Mouse (Mus musculus) neural tube, embryonic 12.5 days (tissue): ENCODE data around the gene 4930432K21Rik. TPM values are rescaled to one million over a fixed set of nuclear protein-coding genes. Genes with fewer than 3 reads are reported as not detected.
A peak's percentile ranks its signal among the peaks of the same experiment; 100 is the strongest.

Experiments used
- ATAC-seq: fragments of 200-750 bp; cut with Nextera tagmentation; 2 replicates; pipeline ENCODE4 v1.8.0; 2017; ENCODE audit warnings: low read depth, mild to moderate bottlenecking, moderate TSS enrichment, moderate library complexity; ENCODE audit not compliant: low FRiP score
- H3K27ac ChIP-seq: fragments of 300-500 bp; sonication (generic); 2 replicates; pipeline ENCODE4 v1.5.1; 2016
- H3K27me3 ChIP-seq: fragments of 300-500 bp; sonication (generic); replicated peaks from 2 replicates; pipeline ENCODE4 v1.6.1; 2016; ENCODE audit warnings: mild to moderate bottlenecking
- H3K36me3 ChIP-seq: fragments of 300-500 bp; sonication (generic); 2 replicates; pipeline ENCODE4 v1.6.1; 2016; ENCODE audit warnings: mild to moderate bottlenecking
- H3K4me1 ChIP-seq: fragments of 300-500 bp; sonication (generic); 2 replicates; pipeline ENCODE4 v1.6.1; 2016
- H3K4me2 ChIP-seq: fragments of 300-500 bp; sonication (generic); replicated peaks from 2 replicates; pipeline ENCODE4 v1.6.1; 2016; ENCODE audit warnings: mild to moderate bottlenecking
- H3K4me3 ChIP-seq: fragments of 300-500 bp; sonication (generic); 2 replicates; pipeline ENCODE4 v1.5.1; 2016
- H3K9ac ChIP-seq: fragments of 300-500 bp; sonication (generic); 2 replicates; pipeline ENCODE4 v1.6.1; 2016; ENCODE audit warnings: mild to moderate bottlenecking
- H3K9me3 ChIP-seq: fragments of 300-500 bp; sonication (generic); 2 replicates; pipeline ENCODE4 v1.6.1; 2016; ENCODE audit warnings: mild to moderate bottlenecking
- WGBS: fragments of 180-500 bp; shearing (Covaris S2); methylation state at CpG from one replicate; pipeline ENCODE4 v1.1.7; 2016; 5-methylcytosine and 5-hydroxymethylcytosine counted together
- polyA plus RNA-seq: library from polyadenylated mRNA; unstranded; fragments of >200 nt; fragmentation: Nextera tagmentation; extraction: Ambion mirVana; gene quantifications from 2 replicates; pipeline ENCODE4 v1.2.1, GENCODE M21; 2016

Gene 4930432K21Rik
- polyA plus RNA-seq, 1 experiment from 2014 or later: 1.9 TPM

- ATAC-seq: no peak
- H3K9me3 ChIP-seq: no peaks in the 10 kb centered on the region
- H3K4me3 ChIP-seq: peak overlapping the region; percentile 32
- peak overlapping the region; percentile 51 for H3K9ac ChIP-seq
- H3K27ac ChIP-seq: peak overlapping the region; percentile 32; the same call in 1 of the 2 replicates
- peak overlapping the region; percentile 89 for H3K4me2 ChIP-seq
- peaks cover 63% of the 10 kb centered on the region for H3K4me1 ChIP-seq
- peaks cover 7% of the 10 kb centered on the region for H3K36me3 ChIP-seq
- WGBS: 54% methylated on average over 13 of the region's 13 CpGs
- no peaks in the 10 kb centered on the region; the same call in 1 of the 2 replicates for H3K27me3 ChIP-seq
Observed at GRCm38 (mm10) chr8:84203975-84204772, 56.3 kb downstream of the 4930432K21Rik start.

- Histone ChIP-seq H3K36me3 (peaks cover 15% of the 10 kb centered on the region), H3K4me1 (peaks cover 60% of the 10 kb centered on the region), H3K27me3 (no peaks in the 10 kb centered on the region; the same call in 1 of the 2 replicates), H3K27ac (no peak overlapping the region), H3K4me3 (no peak overlapping the region), H3K9me3 (no peaks in the 10 kb centered on the region), H3K4me2 (no peak overlapping the region), H3K9ac (no peak overlapping the region)
- 92% methylated on average over 5 of the region's 5 CpGs for WGBS
- ATAC-seq: no peak
Observed at GRCm38 (mm10) chr8:84205073-84205472, 57.2 kb downstream of the 4930432K21Rik start.

- Histone ChIP-seq H3K27me3 (no peaks in the 10 kb centered on the region), H3K4me2 (no peak overlapping the region), H3K9ac (no peak overlapping the region), H3K36me3 (peaks cover 26% of the 10 kb centered on the region), H3K4me1 (peaks cover 49% of the 10 kb centered on the region), H3K9me3 (no peaks in the 10 kb centered on the region), H3K27ac (no peak overlapping the region), H3K4me3 (no peak overlapping the region)
- ATAC-seq: no peak
- WGBS: 88% methylated on average over 3 of the region's 3 CpGs
Observed at GRCm38 (mm10) chr8:84206666-84207065, 58.8 kb downstream of the 4930432K21Rik start.

GRCm38 (mm10) chr8:84207811-84208210 lies 60.0 kb downstream of the 4930432K21Rik start:
- Histone ChIP-seq H3K9me3 (no peaks in the 10 kb centered on the region), H3K4me2 (0 out of 2 replicates have a peak overlapping the region, but pooled peaks have one; percentile 3), H3K36me3 (peaks cover 37% of the 10 kb centered on the region), H3K9ac (no peak overlapping the region), H3K27ac (0 out of 2 replicates have a peak overlapping the region, but pooled peaks have one; percentile 17), H3K27me3 (no peaks in the 10 kb centered on the region), H3K4me1 (peaks cover 44% of the 10 kb centered on the region), H3K4me3 (no peak overlapping the region)
- ATAC-seq: no peak
- 69% methylated on average over 7 of the region's 7 CpGs for WGBS

GRCm38 (mm10) chr8:84208381-84209380 lies 60.9 kb downstream of the 4930432K21Rik start:
- Histone ChIP-seq H3K4me1 (peaks cover 35% of the 10 kb centered on the region), H3K36me3 (peaks cover 46% of the 10 kb centered on the region), H3K9ac (peak overlapping the region; percentile 35; the same call in 1 of the 2 replicates), H3K4me3 (no peak overlapping the region), H3K4me2 (no peak overlapping the region; the same call in 1 of the 2 replicates), H3K27me3 (no peaks in the 10 kb centered on the region), H3K9me3 (no peaks in the 10 kb centered on the region), H3K27ac (peak overlapping the region; percentile 17; the same call in 1 of the 2 replicates)
- 51% methylated on average over 17 of the region's 17 CpGs for WGBS
- no peak; the same call in 1 of the 2 replicates for ATAC-seq

GRCm38 (mm10) chr8:84210167-84210791 lies 62.5 kb downstream of the 4930432K21Rik start:
- Histone ChIP-seq H3K36me3 (peaks cover 62% of the 10 kb centered on the region), H3K4me1 (peaks cover 30% of the 10 kb centered on the region), H3K27me3 (no peaks in the 10 kb centered on the region), H3K4me3 (no peak overlapping the region), H3K9ac (no peak overlapping the region), H3K4me2 (peak overlapping the region; percentile 7), H3K27ac (no peak overlapping the region), H3K9me3 (no peaks in the 10 kb centered on the region)
- 55% methylated on average over 33 of the region's 34 CpGs for WGBS
- ATAC-seq: peak; percentile 45; the same call in 1 of the 2 replicates

- no peaks in the 10 kb centered on the region for H3K9me3 ChIP-seq
- WGBS: 93% methylated on average over 3 of the region's 3 CpGs
- H3K27me3 ChIP-seq: no peaks in the 10 kb centered on the region
- peaks cover 71% of the 10 kb centered on the region for H3K36me3 ChIP-seq
- H3K4me3 ChIP-seq: no peak overlapping the region
- ATAC-seq: no peak
- H3K4me1 ChIP-seq: peaks cover 30% of the 10 kb centered on the region
- H3K4me2 ChIP-seq: no peak overlapping the region
- no peak overlapping the region for H3K9ac ChIP-seq
- H3K27ac ChIP-seq: no peak overlapping the region
Observed at GRCm38 (mm10) chr8:84211202-84211601, 63.4 kb downstream of the 4930432K21Rik start.

GRCm38 (mm10) chr8:84211881-84212563 lies 64.2 kb downstream of the 4930432K21Rik start:
- Histone ChIP-seq H3K27ac (no peak overlapping the region), H3K9me3 (no peaks in the 10 kb centered on the region), H3K4me2 (no peak overlapping the region), H3K9ac (no peak overlapping the region), H3K36me3 (peaks cover 77% of the 10 kb centered on the region), H3K4me1 (peaks cover 30% of the 10 kb centered on the region), H3K27me3 (no peaks in the 10 kb centered on the region), H3K4me3 (no peak overlapping the region)
- ATAC-seq: no peak
- WGBS: 95% methylated on average over 31 of the region's 31 CpGs

GRCm38 (mm10) chr8:84213277-84213676 lies 65.5 kb downstream of the 4930432K21Rik start:
- Histone ChIP-seq H3K36me3 (peaks cover 90% of the 10 kb centered on the region), H3K4me2 (no peak overlapping the region), H3K4me3 (no peak overlapping the region), H3K4me1 (peaks cover 19% of the 10 kb centered on the region), H3K9me3 (no peaks in the 10 kb centered on the region), H3K9ac (no peak overlapping the region), H3K27me3 (no peaks in the 10 kb centered on the region), H3K27ac (no peak overlapping the region)
- ATAC-seq: no peak
- WGBS: 91% methylated on average over 4 of the region's 4 CpGs

- 96% methylated on average over 11 of the region's 11 CpGs for WGBS
- no peak overlapping the region for H3K27ac ChIP-seq
- no peaks in the 10 kb centered on the region for H3K4me1 ChIP-seq
- no peak overlapping the region for H3K9ac ChIP-seq
- H3K4me2 ChIP-seq: no peak overlapping the region
- no peaks in the 10 kb centered on the region for H3K27me3 ChIP-seq
- no peak overlapping the region for H3K4me3 ChIP-seq
- H3K36me3 ChIP-seq: peaks cover 92% of the 10 kb centered on the region
- ATAC-seq: no peak
- no peaks in the 10 kb centered on the region for H3K9me3 ChIP-seq
Observed at GRCm38 (mm10) chr8:84217206-84217605, 69.4 kb downstream of the 4930432K21Rik start.

GRCm38 (mm10) chr8:84218143-84218542 lies 70.3 kb downstream of the 4930432K21Rik start:
- ATAC-seq: no peak
- H3K9ac ChIP-seq: no peak overlapping the region
- no peaks in the 10 kb centered on the region for H3K4me1 ChIP-seq
- H3K27ac ChIP-seq: no peak overlapping the region
- H3K9me3 ChIP-seq: no peaks in the 10 kb centered on the region
- 97% methylated on average over 5 of the region's 5 CpGs for WGBS
- H3K4me2 ChIP-seq: no peak overlapping the region
- H3K27me3 ChIP-seq: no peaks in the 10 kb centered on the region
- H3K36me3 ChIP-seq: peaks cover 92% of the 10 kb centered on the region
- H3K4me3 ChIP-seq: no peak overlapping the region
